Mouse (Mus musculus) thymus, adult 2 months (tissue): ENCODE measurements around the gene Cd274. TPM values are rescaled to one million over a fixed set of nuclear protein-coding genes. Genes with fewer than 3 reads are reported as not detected.

Experiments used
- DNase-seq: peaks from one replicate; pipeline ENCODE4 v3.0.0; 2021
- H3K27ac ChIP-seq: fragments of 200-500 bp; 2 replicates; pipeline ENCODE4 v1.5.1; 2012; ENCODE audit warnings: low read length, control low read depth; ENCODE audit not compliant: control insufficient read depth, insufficient read depth
- H3K27me3 ChIP-seq: fragments of 200-500 bp; 2 replicates; pipeline ENCODE4 v1.6.1; 2012; ENCODE audit warnings: mild to moderate bottlenecking, low read length, moderate library complexity, mixed read lengths; ENCODE audit not compliant: control insufficient read depth, insufficient read depth
- H3K36me3 ChIP-seq: fragments of 200-500 bp; 2 replicates; pipeline ENCODE4 v1.6.1; 2012; ENCODE audit warnings: mild to moderate bottlenecking, low read length, moderate library complexity; ENCODE audit not compliant: control insufficient read depth, insufficient read depth
- H3K4me1 ChIP-seq: fragments of 200-500 bp; replicated peaks from 2 replicates; pipeline ENCODE4 v1.6.1; 2012; ENCODE audit warnings: low read length; ENCODE audit not compliant: control insufficient read depth, insufficient read depth
- H3K4me3 ChIP-seq: fragments of 200-500 bp; 2 replicates; pipeline ENCODE4 v1.5.1; 2012; ENCODE audit warnings: mild to moderate bottlenecking, low read length, control low read depth, moderate library complexity; ENCODE audit not compliant: control insufficient read depth, insufficient read depth
- CTCF ChIP-seq: fragments of 200-500 bp; IDR thresholded peaks from 2 replicates; pipeline ENCODE4 v1.5.1; 2012; ENCODE audit warnings: mild to moderate bottlenecking, control low read depth, low read length, moderate library complexity, borderline replicate concordance; ENCODE audit not compliant: control insufficient read depth, poor library complexity, insufficient read depth; ENCODE audit errors: extremely low read depth
- POLR2A ChIP-seq: fragments of 200-500 bp; IDR thresholded peaks from 2 replicates; pipeline ENCODE4 v1.6.1; 2012; ENCODE audit warnings: mild to moderate bottlenecking, low read length, control low read depth, moderate library complexity; ENCODE audit not compliant: control insufficient read depth, poor library complexity, insufficient read depth; ENCODE audit errors: extremely low read depth
- WGBS: fragments of 180-500 bp; shearing (Covaris S2); methylation state at CpG from one replicate; pipeline ENCODE4 v1.1.7; 2018; 5-methylcytosine and 5-hydroxymethylcytosine counted together
- polyA plus RNA-seq: library from polyadenylated mRNA; depleted of rRNA; stranded (reverse); fragments of >200 nt; gene quantifications from 2 replicates; pipeline ENCODE4 v1.2.3, GENCODE M21; 2012

Cd274 gene
- polyA plus RNA-seq, 1 experiment: 22.9 TPM

- WGBS: 53% methylated on average over 13 of the region's 13 CpGs
- TF ChIP-seq CTCF (no peak), POLR2A (no peak)
- Histone ChIP-seq H3K4me3 (peak overlapping the region; percentile 59), H3K27ac (no peak overlapping the region), H3K36me3 (no peaks in the 10 kb centered on the region; the same call in 1 of the 2 replicates), H3K4me1 (peaks cover 17% of the 10 kb centered on the region), H3K27me3 (no peaks in the 10 kb centered on the region)
- DNase-seq: no peak
Measured at GRCm38 (mm10) chr19:29362173-29362930, 4.9 kb upstream of the Cd274 start.

GRCm38 (mm10) chr19:29363557-29363956 lies 3.7 kb upstream of the Cd274 start:
- Histone ChIP-seq H3K27ac (no peak overlapping the region), H3K36me3 (no peaks in the 10 kb centered on the region; the same call in 1 of the 2 replicates), H3K27me3 (no peaks in the 10 kb centered on the region), H3K4me1 (peaks cover 21% of the 10 kb centered on the region), H3K4me3 (no peak overlapping the region)
- 95% methylated on average over 7 of the region's 7 CpGs for WGBS
- TF ChIP-seq CTCF: no peak
- no peak for TF ChIP-seq POLR2A
- no peak for DNase-seq

GRCm38 (mm10) chr19:29364076-29364475 lies 3.2 kb upstream of the Cd274 start:
- DNase-seq: no peak
- H3K4me1 ChIP-seq: peaks cover 22% of the 10 kb centered on the region
- no peaks in the 10 kb centered on the region for H3K27me3 ChIP-seq
- no peak for TF ChIP-seq POLR2A
- no peak for TF ChIP-seq CTCF
- WGBS: 84% methylated on average over 5 of the region's 5 CpGs
- H3K36me3 ChIP-seq: no peaks in the 10 kb centered on the region
- peak overlapping the region; percentile 43; the same call in 1 of the 2 replicates for H3K27ac ChIP-seq
- no peak overlapping the region for H3K4me3 ChIP-seq

GRCm38 (mm10) chr19:29365105-29365504 lies 2.1 kb upstream of the Cd274 start:
- Histone ChIP-seq H3K4me3 (no peak overlapping the region), H3K27ac (no peak overlapping the region), H3K36me3 (no peaks in the 10 kb centered on the region), H3K4me1 (peaks cover 22% of the 10 kb centered on the region), H3K27me3 (no peaks in the 10 kb centered on the region)
- TF ChIP-seq CTCF (no peak), POLR2A (no peak)
- WGBS: 77% methylated on average over 3 of the region's 3 CpGs
- DNase-seq: no peak

- WGBS: 7% methylated on average over 20 of the region's 20 CpGs
- H3K4me3 ChIP-seq: peak overlapping the region; percentile 75
- no peaks in the 10 kb centered on the region for H3K36me3 ChIP-seq
- H3K4me1 ChIP-seq: peaks cover 17% of the 10 kb centered on the region
- no peak for DNase-seq
- H3K27me3 ChIP-seq: no peaks in the 10 kb centered on the region
- TF ChIP-seq CTCF (no peak), POLR2A (no peak)
- H3K27ac ChIP-seq: peak overlapping the region; percentile 97
Measured at GRCm38 (mm10) chr19:29366226-29366968, 858 bp upstream of the Cd274 start.

- 88% methylated on average over 2 of the region's 2 CpGs for WGBS
- DNase-seq: no peak
- Histone ChIP-seq H3K4me1 (peaks cover 19% of the 10 kb centered on the region), H3K36me3 (no peaks in the 10 kb centered on the region), H3K4me3 (no peak overlapping the region), H3K27ac (no peak overlapping the region), H3K27me3 (no peaks in the 10 kb centered on the region)
- TF ChIP-seq CTCF (no peak), POLR2A (no peak)
Measured at GRCm38 (mm10) chr19:29368041-29368440, 786 bp downstream of the Cd274 start.
